Mouse (Mus musculus) layer of hippocampus, adult 18-20 months (tissue): Measurements from ENCODE around the gene Kcnip3. TPM values are rescaled to one million over a fixed set of nuclear protein-coding genes. Genes with fewer than 3 reads are reported as not detected.

Experiments
- DNase-seq, 2 experiments: peaks; one replicate each; pipeline ENCODE4 v3.0.0; 2022; ENCODE audit warnings: low spot score in 2 of 2
- total RNA-seq, 2 experiments: library from RNA; stranded (reverse); gene quantifications; 2 replicates each; pipeline ENCODE4 v1.2.3; 2021

Kcnip3 gene
- total RNA-seq, 2 experiments from 2014 or later, result 61.3 to 70.6 TPM

- DNase-seq, result no peak
Measured at GRCm38 (mm10) chr2:127411126-127411525, 110.8 kb downstream of the Kcnip3 start.

Other genes with a start within 250 kb of the Kcnip3 start
- 1 to 10 TPM in 1 of 2 experiments, under 1 TPM in 1; 0.91 to 1.4 TPM for gene Dusp2, start 185.9 kb downstream of the Kcnip3 start, total RNA-seq
- gene Astl, start 183.5 kb downstream of the Kcnip3 start, total RNA-seq, result not detected
- gene Adra2b, start 158.9 kb downstream of the Kcnip3 start, total RNA-seq, result under 1 TPM; 0.10 to 0.12 TPM
- under 1 TPM in 1 of 2 experiments, not detected in 1; 0.42 TPM for gene Gpat2, start 96.9 kb downstream of the Kcnip3 start, total RNA-seq
- gene Fahd2a, start 77.5 kb downstream of the Kcnip3 start, total RNA-seq, result 10 to 100 TPM; 14.7 to 19.0 TPM
- under 1 TPM in 1 of 2 experiments, not detected in 1; 0.27 TPM for gene Prom2, start 19.4 kb upstream of the Kcnip3 start, total RNA-seq
- gene Zfp661, start 65.0 kb upstream of the Kcnip3 start, total RNA-seq, result 1 to 10 TPM; 8.4 to 8.8 TPM
- 10 to 100 TPM; 82.9 to 94.5 TPM for gene Mrps5, start 65.1 kb upstream of the Kcnip3 start, total RNA-seq
- gene Mal, start 134.6 kb upstream of the Kcnip3 start, total RNA-seq, result 10 to 100 TPM; 79.8 to 96.3 TPM
- 1 to 10 TPM in 1 of 2 experiments, under 1 TPM in 1; 0.87 to 1.1 TPM for gene Mall, start 207.8 kb upstream of the Kcnip3 start, total RNA-seq